Mouse (Mus musculus) bone marrow macrophage, adult 2 months (primary cell): Measurements from ENCODE around the gene 4933405L10Rik. TPM values are rescaled to one million over a fixed set of nuclear protein-coding genes. Genes with fewer than 3 reads are reported as not detected.

Experiments
- H3K27ac ChIP-seq: 2 replicates; pipeline ENCODE4 v1.5.1; 2012; ENCODE audit warnings: low read depth, low read length; ENCODE audit not compliant: insufficient read depth
- H3K4me1 ChIP-seq: 2 replicates; pipeline ENCODE4 v1.6.1; 2012; ENCODE audit warnings: low read length; ENCODE audit not compliant: control insufficient read depth, insufficient read depth
- H3K4me3 ChIP-seq: 2 replicates; pipeline ENCODE4 v1.5.1; 2012; ENCODE audit warnings: mild to moderate bottlenecking, low read length, moderate library complexity; ENCODE audit not compliant: insufficient read depth
- CTCF ChIP-seq: IDR thresholded peaks from 2 replicates; pipeline ENCODE4 v1.5.1; 2012; ENCODE audit warnings: low read depth, mild to moderate bottlenecking, low read length, moderate library complexity
- POLR2A ChIP-seq: IDR thresholded peaks from 2 replicates; pipeline ENCODE4 v1.6.1; 2012; ENCODE audit warnings: mild to moderate bottlenecking, low read depth, low read length, borderline replicate concordance
- polyA plus RNA-seq: library from polyadenylated mRNA; stranded (reverse); fragments of >200 nt; gene quantifications from 2 replicates; pipeline ENCODE4 v1.2.4, GENCODE M21; 2012; ENCODE audit not compliant: missing spikeins, insufficient read depth, insufficient read length

The 4933405L10Rik gene
- polyA plus RNA-seq: not detected in 2 replicates

DNA sequence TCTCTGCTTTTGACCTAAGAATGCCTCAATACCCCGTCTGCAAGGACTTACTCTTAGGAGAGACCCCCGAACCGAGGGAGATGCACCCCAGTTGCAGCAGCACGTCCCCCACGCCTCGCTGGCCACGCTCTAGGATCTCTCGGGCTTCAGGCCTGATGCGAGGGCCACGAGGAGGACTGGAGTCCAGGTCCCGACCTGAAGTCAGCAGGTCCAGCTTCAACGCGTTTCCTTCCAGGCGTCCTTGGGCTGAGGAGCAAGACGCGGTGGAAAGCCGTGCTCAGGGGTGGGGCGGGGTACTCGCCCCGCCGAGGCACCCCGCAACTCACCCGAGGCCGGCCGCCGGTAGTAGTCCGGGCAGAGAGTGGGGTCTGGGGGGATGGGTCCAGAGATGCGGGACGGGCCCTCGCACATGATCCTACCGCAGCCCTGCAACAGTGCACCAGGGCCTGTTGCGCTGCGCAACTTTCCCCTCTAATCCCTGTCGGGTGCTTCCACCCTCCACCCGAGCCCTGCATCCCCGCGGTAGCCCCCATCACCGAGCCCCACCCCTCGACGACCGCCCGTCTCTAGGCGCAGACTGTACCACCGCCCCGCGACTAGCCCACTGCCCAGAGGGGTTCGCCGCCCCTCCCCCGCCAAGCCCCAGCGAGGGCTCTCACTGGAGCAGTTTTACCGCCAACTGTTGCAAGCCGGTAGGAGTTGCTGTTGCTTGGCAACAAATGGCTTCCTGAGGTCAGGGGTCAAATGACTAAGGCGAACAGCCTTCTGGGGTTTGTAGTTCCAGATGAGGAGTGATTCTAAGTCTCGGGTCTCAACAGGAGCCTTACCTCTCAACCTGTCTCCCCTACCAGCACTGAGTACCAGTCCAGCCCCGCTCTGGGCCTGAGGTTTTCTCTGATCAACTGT, at the start of gene 4933405L10Rik, which contains the start of gene Enkd1:
TSS of gene 4933405L10Rik (plus strand) at position 158 of the 906 bp plus-strand sequence.
TSS of gene Enkd1 (minus strand) at position 713 of the 906 bp plus-strand sequence.
- Histone ChIP-seq H3K4me3 (peak within 1 kb of the TSS; percentile 79), H3K27ac (no peak within 1 kb of the TSS), H3K4me1 (peaks cover 3% of the 10 kb centered on the region; the same call in 1 of the 2 replicates)
- TF ChIP-seq CTCF (no peak), POLR2A (no peak)

DNA sequence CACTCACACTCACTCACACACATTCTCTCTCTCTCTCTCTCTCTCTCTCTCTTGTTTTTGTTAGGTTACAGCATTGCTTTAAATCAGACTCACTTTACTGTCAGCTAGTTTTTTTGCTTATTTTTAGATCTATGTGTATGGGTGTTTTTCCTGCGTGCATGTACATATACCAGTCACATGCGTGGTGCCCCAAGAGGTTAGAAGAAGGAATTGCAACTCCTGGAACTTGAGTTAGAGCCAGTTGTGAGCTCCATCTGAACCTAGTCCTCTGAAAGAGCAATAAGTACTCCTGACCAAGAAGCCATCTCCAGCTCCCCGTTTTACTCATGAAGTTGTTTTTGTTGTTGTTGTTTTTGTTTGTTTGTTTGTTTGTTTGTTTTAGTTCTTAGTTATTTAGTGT, 46.3 kb upstream of the 4933405L10Rik start:
- Histone ChIP-seq H3K4me1 (no peaks in the 10 kb centered on the region), H3K27ac (no peak overlapping the region), H3K4me3 (no peak overlapping the region)
- TF ChIP-seq POLR2A (no peak), CTCF (no peak)

GRCm38 (mm10) chr8:105677891-105678290, 29.6 kb upstream of the 4933405L10Rik start:
- Histone ChIP-seq H3K4me3 (no peak overlapping the region), H3K27ac (no peak overlapping the region), H3K4me1 (no peaks in the 10 kb centered on the region)
- TF ChIP-seq CTCF (no peak), POLR2A (no peak)

DNA sequence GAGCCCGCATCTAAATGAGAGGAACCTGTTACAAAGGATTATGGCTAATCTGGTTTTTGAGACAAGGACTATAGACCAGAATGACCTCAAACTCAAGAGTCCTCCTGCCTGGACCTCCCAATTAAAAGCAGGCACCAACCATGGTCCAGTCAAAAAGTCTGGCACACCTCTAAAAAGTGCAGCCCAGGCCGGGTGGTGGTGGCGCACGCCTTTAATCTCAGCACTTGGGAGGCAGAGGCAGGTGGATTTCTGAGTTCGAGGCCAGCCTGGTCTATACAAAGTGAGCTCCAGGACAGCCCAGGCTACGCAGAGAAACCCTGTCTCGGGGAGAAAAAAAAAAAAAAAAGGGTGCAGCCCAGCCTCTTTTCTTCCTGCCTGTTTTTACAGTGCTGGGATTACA, 22.1 kb upstream of the 4933405L10Rik start:
- no peak overlapping the region for H3K27ac ChIP-seq

GRCm38 (mm10) chr8:105685796-105686308, 21.6 kb upstream of the 4933405L10Rik start, which contains the start of gene Carmil2:
Gene Carmil2 (plus strand): TSS chr8:105686274.
- TF ChIP-seq CTCF (peak; percentile 45; the same call in 1 of the 2 replicates), POLR2A (no peak)
- no peak within 1 kb of the TSS for H3K4me3 ChIP-seq
- H3K27ac ChIP-seq: no peak within 1 kb of the TSS
- no peaks in the 10 kb centered on the region for H3K4me1 ChIP-seq

More for the DNA sequence above, 22.1 kb upstream of the 4933405L10Rik start:
- H3K4me3 ChIP-seq: no peak overlapping the region
- TF ChIP-seq POLR2A (no peak), CTCF (no peak)
- H3K4me1 ChIP-seq: no peaks in the 10 kb centered on the region

- TF ChIP-seq CTCF (no peak), POLR2A (no peak)
Measured at GRCm38 (mm10) chr8:105686551-105686950, 20.9 kb upstream of the 4933405L10Rik start.

GRCm38 (mm10) chr8:105687512-105687911, 19.9 kb upstream of the 4933405L10Rik start:
- no peaks in the 10 kb centered on the region for H3K4me1 ChIP-seq
- TF ChIP-seq POLR2A (no peak), CTCF (no peak)
- no peak overlapping the region for H3K27ac ChIP-seq
- no peak overlapping the region for H3K4me3 ChIP-seq

More at GRCm38 (mm10) chr8:105686551-105686950, 20.9 kb upstream of the 4933405L10Rik start:
- no peak overlapping the region for H3K27ac ChIP-seq
- H3K4me1 ChIP-seq: no peaks in the 10 kb centered on the region
- no peak overlapping the region for H3K4me3 ChIP-seq

- Histone ChIP-seq H3K4me1 (no peaks in the 10 kb centered on the region), H3K4me3 (no peak overlapping the region), H3K27ac (no peak overlapping the region)
- no peak for TF ChIP-seq CTCF
- TF ChIP-seq POLR2A: no peak
Measured at GRCm38 (mm10) chr8:105688242-105688752, 19.2 kb upstream of the 4933405L10Rik start.

DNA sequence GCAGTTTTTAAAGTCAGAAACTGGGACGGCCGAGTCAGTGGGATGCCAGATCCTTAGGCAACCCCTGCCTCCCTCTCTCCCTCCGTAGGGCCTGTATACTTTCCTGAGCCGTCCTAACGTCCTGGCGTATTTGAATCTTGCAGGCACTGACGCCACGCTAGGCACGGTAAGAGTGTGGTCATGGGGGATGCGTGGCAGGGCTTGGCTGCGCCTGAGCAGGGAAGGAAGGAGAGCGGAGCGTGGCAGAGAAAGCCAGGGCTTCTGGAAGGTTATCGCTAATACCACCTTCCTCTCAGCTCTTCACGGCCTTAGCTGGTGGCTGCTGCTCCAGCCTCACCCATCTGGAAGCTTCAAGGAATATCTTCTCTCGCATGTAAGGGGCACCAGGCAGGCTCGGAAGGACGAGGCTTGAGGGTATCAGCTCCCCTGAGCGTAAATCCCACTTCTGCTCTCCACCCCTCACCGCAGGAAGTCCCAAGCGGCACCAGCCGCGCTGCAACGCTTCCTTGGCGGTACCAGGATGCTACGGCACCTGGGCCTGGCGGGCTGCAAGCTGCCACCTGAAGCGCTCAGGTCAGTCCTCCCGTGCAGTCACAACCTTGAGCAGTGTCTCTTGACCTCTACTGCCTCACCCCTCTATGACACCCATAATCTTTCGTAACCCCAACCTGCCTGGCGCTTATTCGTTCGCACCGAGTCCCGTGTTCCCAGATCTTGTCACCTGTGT, 18.0 kb upstream of the 4933405L10Rik start:
- TF ChIP-seq POLR2A (no peak), CTCF (no peak)
- H3K27ac ChIP-seq: no peak overlapping the region
- no peaks in the 10 kb centered on the region for H3K4me1 ChIP-seq
- no peak overlapping the region for H3K4me3 ChIP-seq
